In the genomic region with DNA sequence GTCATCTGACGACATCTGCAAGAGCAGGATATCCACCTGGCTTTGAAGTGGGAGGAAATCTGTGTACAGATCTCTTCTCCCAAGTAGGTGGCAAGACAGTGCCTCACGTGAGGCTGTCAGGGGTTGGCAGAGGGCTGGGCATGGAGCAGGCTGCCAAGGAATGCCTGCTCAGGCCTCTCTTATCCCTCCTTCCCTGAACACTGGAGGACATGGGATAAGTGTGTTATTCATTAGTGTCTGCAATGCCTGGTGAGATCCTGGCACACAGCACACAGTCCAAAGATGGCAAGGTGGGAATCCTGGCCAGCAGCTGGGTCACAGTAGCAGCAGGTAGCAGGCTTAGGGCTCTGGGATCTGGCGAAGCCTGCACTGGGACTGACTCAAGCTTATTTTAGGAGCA, we compare ENCODE assay signal across 24 mouse cellular contexts. TPM values are rescaled to one million over a fixed set of nuclear protein-coding genes. Genes with fewer than 3 reads are reported as not detected.
DNase-seq lines count a peak whose midpoint lies in the region; ATAC-seq and TF ChIP-seq lines count a peak whose summit lies in the region.
"Had no signal": no experiment of that assay in that cellular context is flagged by ENCODE, and none has a peak within 500 bp of the region (broad histone marks: within the 10 kb centered on the region; RNA-seq: fewer than 3 reads in every experiment).

No protein-coding gene starts in this region.

- no peak overlapping the region for H3K4me3 ChIP-seq in thymus, adult 2 months (ENCODE audit: control insufficient read depth, insufficient read depth, low read length)
- no peak overlapping the region for H3K4me3 ChIP-seq in forebrain, embryonic 10.5 days
- H3K4me3 ChIP-seq: embryonic facial prominence, embryonic 13.5 days; erythroblast, embryonic 14.5 days; heart, adult 2 months; left cerebral cortex, adult 2 months; liver, embryonic 13.5 days; neural tube, embryonic 13.5 days; stomach, embryonic 15.5 days had no signal

- H3K9me3 ChIP-seq in forebrain, embryonic 10.5 days, result no peaks in the 10 kb centered on the region
- H3K9me3 ChIP-seq: embryonic facial prominence, embryonic 13.5 days; liver, embryonic 13.5 days; neural tube, embryonic 13.5 days; stomach, embryonic 15.5 days had no signal

- TF ChIP-seq POLR2A in thymus, adult 2 months (IDR thresholded peaks at IDR 0.05; ENCODE audit: control insufficient read depth, extremely low read depth, insufficient read depth, low read length, poor library complexity), result no peak

- no peak for ATAC-seq in monocyte, adult 5-6 weeks (replicated peaks; ENCODE audit: insufficient number of reproducible peaks, low FRiP score, low TSS enrichment, poor library complexity, severe bottlenecking)
- ATAC-seq: forebrain, embryonic 14.5 days had no signal

- no peak for TF ChIP-seq CTCF in thymus, adult 2 months (IDR thresholded peaks at IDR 0.05; ENCODE audit: borderline replicate concordance, control insufficient read depth, extremely low read depth, insufficient read depth, low read length, poor library complexity)

- 39% methylated on average over 3 of the region's 3 CpGs for WGBS in thymus, adult 2 months
- 91% methylated on average over 3 of the region's 3 CpGs for WGBS in forebrain, embryonic 10.5 days

- H3K27ac ChIP-seq in thymus, adult 2 months (ENCODE audit: control insufficient read depth, insufficient read depth, low read length), result no peak overlapping the region
- H3K27ac ChIP-seq in forebrain, embryonic 10.5 days, result no peak overlapping the region
- H3K27ac ChIP-seq: embryonic facial prominence, embryonic 13.5 days; heart, adult 2 months; kidney, postnatal 0 days; left cerebral cortex, adult 2 months; liver, embryonic 13.5 days; neural tube, embryonic 13.5 days; stomach, embryonic 15.5 days had no signal

- no peaks in the 10 kb centered on the region for H3K27me3 ChIP-seq in thymus, adult 2 months (ENCODE audit: control insufficient read depth, insufficient read depth, low read length)
- no peaks in the 10 kb centered on the region for H3K27me3 ChIP-seq in forebrain, embryonic 10.5 days (ENCODE audit: poor library complexity, severe bottlenecking)
- H3K27me3 ChIP-seq: embryonic facial prominence, embryonic 13.5 days; liver, embryonic 13.5 days; neural tube, embryonic 13.5 days; stomach, embryonic 15.5 days had no signal

- peaks cover 48% of the 10 kb centered on the region for H3K36me3 ChIP-seq in thymus, adult 2 months (ENCODE audit: control insufficient read depth, insufficient read depth, low read length)
- peaks cover 57% of the 10 kb centered on the region for H3K36me3 ChIP-seq in forebrain, embryonic 10.5 days (replicated peaks)

- peak; percentile 58 for DNase-seq in CD4-positive helper T cell, adult 2 months (ENCODE audit: low read depth, low spot score)
- peak; percentile 23 for DNase-seq in T-cell, adult 2 months (ENCODE audit: low spot score)
- peak; percentile 28 for DNase-seq in cerebellum, adult 8-10 months
- DNase-seq in cerebellum, postnatal 36 days, result peak; percentile 36 to 44
- no peak for DNase-seq in thymus, adult 2 months
- DNase-seq in forebrain, embryonic 10.5 days (ENCODE audit: extremely low spot score, low spot score), result no peak
- DNase-seq: adrenal gland, postnatal 10 days; embryo, embryonic 11 days; gastrocnemius, postnatal 14 days; kidney, adult 11 months; liver, embryonic 13.5 days; lung, embryonic 14.5 days; lung, postnatal 36 days; midbrain, embryonic 14.5 days had no signal

- peaks cover 3% of the 10 kb centered on the region; the same call in 1 of the 2 replicates for H3K4me1 ChIP-seq in thymus, adult 2 months (replicated peaks; ENCODE audit: control insufficient read depth, insufficient read depth, low read length)
- H3K4me1 ChIP-seq in forebrain, embryonic 10.5 days, result peaks cover 5% of the 10 kb centered on the region; the same call in 1 of the 2 replicates
- H3K4me1 ChIP-seq: embryonic facial prominence, embryonic 13.5 days; neural tube, embryonic 13.5 days; stomach, embryonic 15.5 days had no signal

RNA-seq across cellular contexts. Expression of a gene that starts 50.3 kb away (rescaled TPM):
- 3.5 and 5.0 TPM in 2 replicates for polyA plus RNA-seq in thymus, adult 2 months (2012; rRNA removed)
- total RNA-seq in monocyte, adult 5-6 weeks (2017), result not detected in 3 replicates
- 16.7 and 17.2 TPM in 2 replicates for polyA plus RNA-seq in forebrain, embryonic 10.5 days (2016; fragmentation: Nextera tagmentation; extraction: Ambion mirVana)
- total RNA-seq: megakaryocyte-erythroid progenitor cell, adult 5-6 weeks had no signal

RNA-seq across cellular contexts. Expression of a gene that starts 57.5 kb away (rescaled TPM):
- 54.5 and 59.1 TPM in 2 replicates for polyA plus RNA-seq in thymus, adult 2 months (2012; rRNA removed)
- 51.8 to 93.0 TPM (median 58.5 TPM) in 3 replicates for total RNA-seq in monocyte, adult 5-6 weeks (2017)
- polyA plus RNA-seq in forebrain, embryonic 10.5 days (2016; fragmentation: Nextera tagmentation; extraction: Ambion mirVana), result 7.8 and 8.0 TPM in 2 replicates

Comparison
In these comparisons a context has a peak if more than half of its experiments do, and no peak if none do; other contexts are left out.
1. DNase-seq: peak in CD4-positive helper T cell, adult 2 months (single experiment), T-cell, adult 2 months (single experiment), cerebellum, adult 8-10 months (single experiment) and cerebellum, postnatal 36 days (2 of 2); none in thymus, adult 2 months (single experiment) and forebrain, embryonic 10.5 days (single experiment).